Mouse (Mus musculus) midbrain, embryonic 11.5 days (tissue): ENCODE measurements around the gene 2810004N23Rik. TPM values are rescaled to one million over a fixed set of nuclear protein-coding genes. Genes with fewer than 3 reads are reported as not detected.

Experiments
- ATAC-seq: fragments of 200-750 bp; cut with Nextera tagmentation; 2 replicates; pipeline ENCODE4 v1.8.0; 2017; ENCODE audit warnings: moderate TSS enrichment, moderate library complexity; ENCODE audit not compliant: low FRiP score
- DNase-seq: peaks from one replicate; pipeline ENCODE4 v3.0.0; 2015; ENCODE audit warnings: low spot score; ENCODE audit errors: missing footprints
- H3K27ac ChIP-seq: fragments of 300-500 bp; sonication (generic); 2 replicates; pipeline ENCODE4 v1.5.1; 2014; ENCODE audit warnings: low read depth, low read length
- H3K27me3 ChIP-seq: fragments of 300-500 bp; sonication (generic); 2 replicates; pipeline ENCODE4 v1.6.1; 2014; ENCODE audit warnings: mild to moderate bottlenecking, low read length, moderate library complexity, mixed read lengths; ENCODE audit not compliant: control insufficient read depth, insufficient read depth
- H3K36me3 ChIP-seq: fragments of 300-500 bp; sonication (generic); 2 replicates; pipeline ENCODE4 v1.6.1; 2014; ENCODE audit warnings: mild to moderate bottlenecking, low read length, moderate library complexity, mixed read lengths; ENCODE audit not compliant: control insufficient read depth, insufficient read depth
- H3K4me1 ChIP-seq: fragments of 300-500 bp; sonication (generic); 2 replicates; pipeline ENCODE4 v1.6.1; 2014; ENCODE audit warnings: low read length; ENCODE audit not compliant: control insufficient read depth, insufficient read depth
- H3K4me2 ChIP-seq: fragments of 300-500 bp; sonication (generic); 2 replicates; pipeline ENCODE4 v1.6.1; 2014; ENCODE audit warnings: mild to moderate bottlenecking, moderate library complexity
- H3K4me3 ChIP-seq: fragments of 300-500 bp; sonication (generic); 2 replicates; pipeline ENCODE4 v1.5.1; 2014; ENCODE audit warnings: low read depth, low read length
- H3K9ac ChIP-seq: fragments of 300-500 bp; sonication (generic); 2 replicates; pipeline ENCODE4 v1.6.1; 2014; ENCODE audit warnings: low read length
- H3K9me3 ChIP-seq: fragments of 300-500 bp; sonication (generic); 2 replicates; pipeline ENCODE4 v1.6.1; 2016; ENCODE audit warnings: low read length; ENCODE audit not compliant: control insufficient read depth
- WGBS: fragments of 180-500 bp; shearing (Covaris S2); extraction: QIAGEN DNeasy Blood & Tissue Kit; methylation state at CpG from one replicate; pipeline ENCODE4 v1.1.7; 2014; 5-methylcytosine and 5-hydroxymethylcytosine counted together
- polyA plus RNA-seq: library from polyadenylated mRNA; unstranded; fragments of >200 nt; fragmentation: Nextera tagmentation; extraction: Ambion mirVana; gene quantifications from 2 replicates; pipeline ENCODE4 v1.2.1, GENCODE M21; 2014

2810004N23Rik gene
- polyA plus RNA-seq, 1 experiment from 2014 or later, result 40.6 TPM

GRCm38 (mm10) chr8:124896632-124897385 lies 33.9 kb upstream of the 2810004N23Rik start:
- no peaks in the 10 kb centered on the region for H3K9me3 ChIP-seq
- ATAC-seq (peak; percentile 55), DNase-seq (peak; percentile 96)
- peak overlapping the region; percentile 35; the same call in 1 of the 2 replicates for H3K27ac ChIP-seq
- peak overlapping the region; percentile 84 for H3K9ac ChIP-seq
- H3K4me2 ChIP-seq, result peak overlapping the region; percentile 100
- H3K36me3 ChIP-seq, result peaks cover 5% of the 10 kb centered on the region; the same call in 1 of the 2 replicates
- H3K4me1 ChIP-seq, result peaks cover 18% of the 10 kb centered on the region
- WGBS, result 2% methylated on average over 60 of the region's 60 CpGs
- H3K27me3 ChIP-seq, result no peaks in the 10 kb centered on the region
- peak overlapping the region; percentile 95 for H3K4me3 ChIP-seq

- 86% methylated on average over 26 of the region's 26 CpGs for WGBS
- Histone ChIP-seq H3K9ac (no peak overlapping the region), H3K9me3 (no peaks in the 10 kb centered on the region), H3K36me3 (peaks cover 5% of the 10 kb centered on the region; the same call in 1 of the 2 replicates), H3K4me1 (peaks cover 18% of the 10 kb centered on the region), H3K4me2 (peak overlapping the region; percentile 100), H3K4me3 (peak overlapping the region; percentile 95), H3K27ac (no peak overlapping the region), H3K27me3 (no peaks in the 10 kb centered on the region)
- ATAC-seq, result no peak
- DNase-seq, result no peak
Measured at GRCm38 (mm10) chr8:124896010-124896631, 33.2 kb upstream of the 2810004N23Rik start.

- no peak overlapping the region for H3K4me2 ChIP-seq
- no peak overlapping the region for H3K27ac ChIP-seq
- H3K4me1 ChIP-seq, result peaks cover 9% of the 10 kb centered on the region; the same call in 1 of the 2 replicates
- 80% methylated on average over 3 of the region's 3 CpGs for WGBS
- H3K9me3 ChIP-seq, result no peaks in the 10 kb centered on the region
- ATAC-seq, result no peak
- no peak for DNase-seq
- H3K27me3 ChIP-seq, result no peaks in the 10 kb centered on the region
- H3K9ac ChIP-seq, result no peak overlapping the region
- H3K4me3 ChIP-seq, result no peak overlapping the region
- H3K36me3 ChIP-seq, result peaks cover 13% of the 10 kb centered on the region
Measured at GRCm38 (mm10) chr8:124892596-124892995, 29.7 kb upstream of the 2810004N23Rik start.

- H3K4me3 ChIP-seq, result no peak overlapping the region
- no peak for DNase-seq
- no peaks in the 10 kb centered on the region for H3K9me3 ChIP-seq
- peaks cover 36% of the 10 kb centered on the region for H3K36me3 ChIP-seq
- H3K9ac ChIP-seq, result no peak overlapping the region
- no peaks in the 10 kb centered on the region for H3K4me1 ChIP-seq
- no peak for ATAC-seq
- WGBS, result 93% methylated on average over 5 of the region's 5 CpGs
- no peak overlapping the region for H3K27ac ChIP-seq
- no peaks in the 10 kb centered on the region for H3K27me3 ChIP-seq
- H3K4me2 ChIP-seq, result no peak overlapping the region
Measured at GRCm38 (mm10) chr8:124888385-124888784, 25.5 kb upstream of the 2810004N23Rik start.

GRCm38 (mm10) chr8:124878946-124879526 lies 16.1 kb upstream of the 2810004N23Rik start:
- H3K4me1 ChIP-seq, result no peaks in the 10 kb centered on the region
- ATAC-seq (no peak), DNase-seq (no peak)
- H3K27ac ChIP-seq, result no peak overlapping the region
- peaks cover 46% of the 10 kb centered on the region for H3K36me3 ChIP-seq
- H3K4me3 ChIP-seq, result no peak overlapping the region
- 89% methylated on average over 10 of the region's 10 CpGs for WGBS
- H3K9me3 ChIP-seq, result no peaks in the 10 kb centered on the region
- no peak overlapping the region for H3K9ac ChIP-seq
- H3K27me3 ChIP-seq, result no peaks in the 10 kb centered on the region
- no peak overlapping the region for H3K4me2 ChIP-seq

GRCm38 (mm10) chr8:124878141-124878540 lies 15.2 kb upstream of the 2810004N23Rik start:
- H3K36me3 ChIP-seq, result peaks cover 43% of the 10 kb centered on the region
- DNase-seq (no peak), ATAC-seq (no peak)
- no peaks in the 10 kb centered on the region for H3K9me3 ChIP-seq
- H3K9ac ChIP-seq, result no peak overlapping the region
- no peaks in the 10 kb centered on the region for H3K27me3 ChIP-seq
- no peak overlapping the region for H3K27ac ChIP-seq
- H3K4me1 ChIP-seq, result no peaks in the 10 kb centered on the region
- no peak overlapping the region for H3K4me3 ChIP-seq
- WGBS, result 94% methylated on average over 5 of the region's 5 CpGs
- no peak overlapping the region for H3K4me2 ChIP-seq

- WGBS, result 93% methylated on average over 5 of the region's 5 CpGs
- Histone ChIP-seq H3K4me2 (no peak overlapping the region), H3K36me3 (peaks cover 22% of the 10 kb centered on the region), H3K9me3 (no peaks in the 10 kb centered on the region), H3K27ac (no peak overlapping the region), H3K4me1 (no peaks in the 10 kb centered on the region), H3K9ac (no peak overlapping the region), H3K4me3 (no peak overlapping the region), H3K27me3 (no peaks in the 10 kb centered on the region)
- no peak for ATAC-seq
- no peak for DNase-seq
Measured at GRCm38 (mm10) chr8:124872690-124873089, 9.8 kb upstream of the 2810004N23Rik start.

GRCm38 (mm10) chr8:124872081-124872480 lies 9.2 kb upstream of the 2810004N23Rik start:
- 93% methylated on average over 7 of the region's 7 CpGs for WGBS
- no peak for DNase-seq
- Histone ChIP-seq H3K4me2 (no peak overlapping the region), H3K27ac (no peak overlapping the region), H3K4me1 (no peaks in the 10 kb centered on the region), H3K9me3 (no peaks in the 10 kb centered on the region), H3K9ac (no peak overlapping the region), H3K4me3 (no peak overlapping the region), H3K27me3 (no peaks in the 10 kb centered on the region), H3K36me3 (peaks cover 20% of the 10 kb centered on the region)
- ATAC-seq, result no peak

GRCm38 (mm10) chr8:124871474-124871873 lies 8.6 kb upstream of the 2810004N23Rik start:
- Histone ChIP-seq H3K27me3 (no peaks in the 10 kb centered on the region), H3K4me3 (no peak overlapping the region), H3K9me3 (no peaks in the 10 kb centered on the region), H3K4me1 (no peaks in the 10 kb centered on the region), H3K36me3 (peaks cover 20% of the 10 kb centered on the region), H3K27ac (no peak overlapping the region), H3K9ac (no peak overlapping the region), H3K4me2 (no peak overlapping the region)
- DNase-seq (no peak), ATAC-seq (no peak)
- 91% methylated on average over 7 of the region's 7 CpGs for WGBS
